Mouse (Mus musculus): ENCODE results near the gene Gm7879. TPM values are rescaled to one million over a fixed set of nuclear protein-coding genes. Genes with fewer than 3 reads are reported as not detected.
"Not testable (repeated sequence)": the region's sequence is repeated elsewhere in the genome, so short reads cannot be mapped to it uniquely, and the experiment has no call there.

Gm7879 gene
- 0.30 TPM in 1 of 2 replicates, not detected in the other for polyA plus RNA-seq (2012; rRNA removed)

DNA sequence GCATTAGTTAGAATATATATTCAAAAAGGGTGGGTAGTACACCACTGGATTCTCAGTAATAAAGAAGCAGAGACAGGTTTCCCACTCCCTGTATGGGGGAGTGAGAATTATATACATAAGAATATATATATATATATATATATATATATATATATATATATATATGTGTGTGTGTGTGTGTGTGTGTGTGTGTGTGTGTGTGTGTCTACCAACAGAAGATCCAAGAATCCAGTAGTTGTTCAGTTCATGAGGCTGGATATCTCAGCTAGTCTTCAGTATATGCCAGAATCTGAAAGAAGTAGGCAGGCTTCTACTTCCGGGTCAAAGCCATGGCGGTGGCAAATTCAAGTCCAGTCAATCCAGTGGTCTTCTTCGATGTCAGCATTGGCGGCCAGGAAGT lies at the start of gene Gm7879:
TSS of gene Gm7879 (plus strand) at position 301 of the 400 bp plus-strand sequence.
- WGBS = 98% methylated on average over 4 of the region's 4 CpGs
- not testable (repeated sequence) for H3K27me3 ChIP-seq (ENCODE audit: control insufficient read depth, insufficient read depth, low read length); H3K4me1 ChIP-seq (ENCODE audit: control insufficient read depth, insufficient read depth, low read length); H3K27ac ChIP-seq (ENCODE audit: insufficient read depth, low read length); H3K4me3 ChIP-seq (replicated peaks; ENCODE audit: insufficient read depth, low read depth, low read length); DNase-seq

GRCm38 (mm10) chr5:43863642-43864041 lies 49.3 kb upstream of the Gm7879 start:
- H3K4me3 ChIP-seq (replicated peaks; ENCODE audit: insufficient read depth, low read depth, low read length) = no peak overlapping the region
- no peaks in the 10 kb centered on the region for H3K27me3 ChIP-seq (ENCODE audit: control insufficient read depth, insufficient read depth, low read length)
- no peaks in the 10 kb centered on the region for H3K4me1 ChIP-seq (ENCODE audit: control insufficient read depth, insufficient read depth, low read length)
- 88% methylated on average over 6 of the region's 6 CpGs for WGBS
- DNase-seq = no peak
- TF ChIP-seq CTCF (IDR thresholded peaks at IDR 0.05; ENCODE audit: borderline replicate concordance, insufficient read depth, low read depth, low read length) = no peak
- H3K27ac ChIP-seq (ENCODE audit: insufficient read depth, low read length) = no peak overlapping the region

GRCm38 (mm10) chr5:43865316-43865715 lies 47.6 kb upstream of the Gm7879 start:
- WGBS = 82% methylated on average over 2 of the region's 2 CpGs

DNA sequence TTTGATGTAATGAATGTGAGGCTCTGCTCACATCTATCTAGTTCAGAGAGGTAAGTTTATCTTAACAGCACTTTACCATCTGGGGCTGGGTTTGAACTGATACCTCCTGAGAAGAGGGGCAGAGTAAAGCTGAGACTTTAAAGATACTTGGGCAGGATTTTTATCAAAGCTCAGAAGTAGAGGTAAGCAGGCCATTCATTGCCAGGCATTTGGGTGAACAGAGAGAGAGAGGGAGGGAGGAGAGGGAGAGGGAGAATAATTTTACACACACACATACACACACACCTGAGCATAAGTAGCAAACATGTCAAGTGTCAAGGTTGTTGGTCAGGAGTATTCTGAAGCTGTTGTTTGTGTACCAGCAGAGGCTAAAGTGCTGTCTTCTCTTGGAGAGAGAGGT lies 44.7 kb upstream of the Gm7879 start, which contains the start of gene Cd38:
TSS of gene Cd38 (plus strand) at position 301 of the 400 bp plus-strand sequence.
- no peak for DNase-seq
- no peak for TF ChIP-seq POLR2A (IDR thresholded peaks at IDR 0.05; ENCODE audit: borderline replicate concordance, insufficient read depth, low read length)
- no peak for TF ChIP-seq CTCF (IDR thresholded peaks at IDR 0.05; ENCODE audit: borderline replicate concordance, insufficient read depth, low read depth, low read length)
- no peaks in the 10 kb centered on the region; the same call in 1 of the 2 replicates for H3K4me1 ChIP-seq (ENCODE audit: control insufficient read depth, insufficient read depth, low read length)
- H3K4me3 ChIP-seq (replicated peaks; ENCODE audit: insufficient read depth, low read depth, low read length) = peak within 1 kb of the TSS; percentile 20
- H3K27me3 ChIP-seq (ENCODE audit: control insufficient read depth, insufficient read depth, low read length) = no peaks in the 10 kb centered on the region
- H3K27ac ChIP-seq (ENCODE audit: insufficient read depth, low read length) = 0 out of 2 replicates have a peak within 1 kb of the TSS, but pooled peaks have one; percentile 17

More at GRCm38 (mm10) chr5:43865316-43865715, 47.6 kb upstream of the Gm7879 start:
- DNase-seq = no peak
- Histone ChIP-seq H3K4me1 (ENCODE audit: control insufficient read depth, insufficient read depth, low read length) (no peaks in the 10 kb centered on the region; the same call in 1 of the 2 replicates), H3K27me3 (ENCODE audit: control insufficient read depth, insufficient read depth, low read length) (no peaks in the 10 kb centered on the region), H3K27ac (ENCODE audit: insufficient read depth, low read length) (no peak overlapping the region), H3K4me3 (replicated peaks; ENCODE audit: insufficient read depth, low read depth, low read length) (no peak overlapping the region)
- TF ChIP-seq CTCF (IDR thresholded peaks at IDR 0.05; ENCODE audit: borderline replicate concordance, insufficient read depth, low read depth, low read length) = no peak
- TF ChIP-seq POLR2A (IDR thresholded peaks at IDR 0.05; ENCODE audit: borderline replicate concordance, insufficient read depth, low read length) = no peak

DNA sequence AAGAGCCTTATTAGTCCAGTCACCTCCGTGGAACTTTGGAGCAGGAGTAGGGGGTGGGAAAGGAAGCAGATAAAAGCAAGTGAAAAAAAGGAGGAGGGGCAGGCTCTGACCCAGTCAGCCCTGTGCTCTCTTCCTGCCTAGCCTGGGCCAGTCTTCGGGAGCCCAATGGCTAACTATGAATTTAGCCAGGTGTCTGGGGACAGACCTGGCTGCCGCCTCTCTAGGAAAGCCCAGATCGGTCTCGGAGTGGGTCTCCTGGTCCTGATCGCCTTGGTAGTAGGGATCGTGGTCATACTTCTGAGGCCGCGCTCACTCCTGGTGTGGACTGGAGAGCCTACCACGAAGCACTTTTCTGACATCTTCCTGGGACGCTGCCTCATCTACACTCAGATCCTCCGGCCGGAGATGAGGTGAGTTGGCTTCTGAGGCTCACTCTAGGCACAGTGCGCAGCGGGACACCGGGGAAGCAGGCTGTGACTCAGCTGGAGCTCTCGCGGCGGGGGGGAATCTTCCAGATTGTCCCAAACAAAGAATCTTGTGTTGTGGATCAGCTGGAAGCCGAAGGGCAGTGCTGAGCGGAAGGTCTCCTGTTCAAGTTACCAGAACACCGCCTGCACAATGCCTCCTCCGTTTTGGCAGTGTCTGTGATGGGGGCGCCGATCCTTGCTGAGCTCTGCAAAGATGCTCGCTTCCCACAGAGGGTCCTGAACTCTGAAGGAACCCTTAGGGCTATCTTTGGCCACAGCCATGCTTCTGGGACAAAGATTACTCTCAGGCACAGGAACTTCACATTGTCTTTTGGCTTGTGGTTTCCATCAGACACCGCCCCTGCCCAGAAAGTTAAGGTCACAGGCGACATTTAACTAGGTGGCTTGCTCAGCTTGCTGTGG lies 44.0 kb upstream of the Gm7879 start:
- DNase-seq = peak; percentile 51 to 52
- H3K4me3 ChIP-seq (replicated peaks; ENCODE audit: insufficient read depth, low read depth, low read length) = peak overlapping the region; percentile 20
- no peak for TF ChIP-seq CTCF (IDR thresholded peaks at IDR 0.05; ENCODE audit: borderline replicate concordance, insufficient read depth, low read depth, low read length)
- TF ChIP-seq POLR2A (IDR thresholded peaks at IDR 0.05; ENCODE audit: borderline replicate concordance, insufficient read depth, low read length) = no peak
- 0 out of 2 replicates have a peak overlapping the region, but pooled peaks have one; percentile 17 for H3K27ac ChIP-seq (ENCODE audit: insufficient read depth, low read length)
- WGBS = 6% methylated on average over 28 of the region's 28 CpGs
- H3K4me1 ChIP-seq (ENCODE audit: control insufficient read depth, insufficient read depth, low read length) = no peaks in the 10 kb centered on the region; the same call in 1 of the 2 replicates
- H3K27me3 ChIP-seq (ENCODE audit: control insufficient read depth, insufficient read depth, low read length) = no peaks in the 10 kb centered on the region

- Histone ChIP-seq H3K4me1 (ENCODE audit: control insufficient read depth, insufficient read depth, low read length) (no peaks in the 10 kb centered on the region; the same call in 1 of the 2 replicates), H3K4me3 (replicated peaks; ENCODE audit: insufficient read depth, low read depth, low read length) (no peak overlapping the region), H3K27me3 (ENCODE audit: control insufficient read depth, insufficient read depth, low read length) (no peaks in the 10 kb centered on the region), H3K27ac (ENCODE audit: insufficient read depth, low read length) (no peak overlapping the region)
- no peak for DNase-seq
- TF ChIP-seq CTCF (IDR thresholded peaks at IDR 0.05; ENCODE audit: borderline replicate concordance, insufficient read depth, low read depth, low read length) = no peak
- WGBS = 78% methylated on average over 1 of the region's 1 CpGs
Measured at GRCm38 (mm10) chr5:43871845-43872244, 41.1 kb upstream of the Gm7879 start.

DNA sequence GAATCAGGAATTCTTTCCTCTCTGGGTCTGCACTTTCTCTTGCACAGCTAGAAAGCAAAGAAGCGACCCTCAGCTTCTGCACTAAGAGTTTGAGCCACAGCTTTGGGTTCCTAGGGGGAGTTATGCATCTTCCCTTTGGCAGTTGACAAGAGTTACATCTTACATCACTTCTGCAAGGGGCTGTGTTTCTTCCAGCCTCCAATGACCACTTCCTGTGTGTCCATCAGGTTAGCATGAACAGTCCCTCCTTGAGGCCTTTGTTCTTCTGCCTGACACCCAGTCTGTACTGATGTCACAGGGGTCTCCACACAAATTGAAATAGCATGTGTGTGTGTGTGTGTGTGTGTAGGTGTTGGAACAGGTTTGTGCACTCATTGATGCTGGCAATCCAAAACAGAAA lies 40.3 kb upstream of the Gm7879 start:
- WGBS = 84% methylated on average over 1 of the region's 1 CpGs
- no peak overlapping the region for H3K27ac ChIP-seq (ENCODE audit: insufficient read depth, low read length)
- no peaks in the 10 kb centered on the region for H3K27me3 ChIP-seq (ENCODE audit: control insufficient read depth, insufficient read depth, low read length)
- no peak overlapping the region for H3K4me3 ChIP-seq (replicated peaks; ENCODE audit: insufficient read depth, low read depth, low read length)
- H3K4me1 ChIP-seq (ENCODE audit: control insufficient read depth, insufficient read depth, low read length) = no peaks in the 10 kb centered on the region; the same call in 1 of the 2 replicates
- no peak for TF ChIP-seq CTCF (IDR thresholded peaks at IDR 0.05; ENCODE audit: borderline replicate concordance, insufficient read depth, low read depth, low read length)
- no peak for TF ChIP-seq POLR2A (IDR thresholded peaks at IDR 0.05; ENCODE audit: borderline replicate concordance, insufficient read depth, low read length)
- no peak for DNase-seq

DNA sequence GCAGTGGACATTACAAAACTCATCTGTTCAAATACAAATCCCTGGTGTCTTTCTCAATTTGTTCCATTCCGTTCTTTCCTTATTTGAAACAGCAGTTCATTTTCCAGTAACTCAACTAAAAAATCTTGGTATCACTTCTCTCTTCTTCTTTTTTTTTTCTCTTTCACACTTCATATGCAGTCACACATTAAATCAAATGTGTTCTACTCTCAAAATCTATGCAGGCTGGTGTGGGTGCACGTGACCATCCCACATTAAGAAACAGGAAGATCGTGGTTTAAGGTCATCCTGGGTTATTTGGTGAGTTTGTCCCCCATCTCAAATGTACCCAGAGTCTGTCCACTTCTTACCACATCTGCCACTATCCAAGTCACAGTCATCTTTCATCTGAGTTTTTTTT lies 30.9 kb upstream of the Gm7879 start:
- DNase-seq = no peak
- Histone ChIP-seq H3K4me1 (ENCODE audit: control insufficient read depth, insufficient read depth, low read length) (no peaks in the 10 kb centered on the region), H3K4me3 (replicated peaks; ENCODE audit: insufficient read depth, low read depth, low read length) (no peak overlapping the region), H3K27me3 (ENCODE audit: control insufficient read depth, insufficient read depth, low read length) (no peaks in the 10 kb centered on the region), H3K27ac (ENCODE audit: insufficient read depth, low read length) (no peak overlapping the region)
- 91% methylated on average over 3 of the region's 3 CpGs for WGBS
- no peak for TF ChIP-seq POLR2A (IDR thresholded peaks at IDR 0.05; ENCODE audit: borderline replicate concordance, insufficient read depth, low read length)
- no peak for TF ChIP-seq CTCF (IDR thresholded peaks at IDR 0.05; ENCODE audit: borderline replicate concordance, insufficient read depth, low read depth, low read length)
